Mouse (Mus musculus) liver, embryonic 13.5 days (tissue): Measurements from ENCODE around the gene Ppm1b. TPM values are rescaled to one million over a fixed set of nuclear protein-coding genes. Genes with fewer than 3 reads are reported as not detected.
A peak's percentile ranks its signal among the peaks of the same experiment; 100 is the strongest.

ENCODE experiments used
- ATAC-seq: fragments of 200-750 bp; cut with Nextera tagmentation; 2 replicates; pipeline ENCODE4 v1.8.0; 2017; ENCODE audit warnings: low read depth, mild to moderate bottlenecking, moderate number of reproducible peaks, moderate library complexity
- DNase-seq: peaks from one replicate; pipeline ENCODE4 v3.0.0; 2022
- H3K27ac ChIP-seq: fragments of 300-500 bp; sonication (generic); 2 replicates; pipeline ENCODE4 v1.5.1; 2015; ENCODE audit warnings: moderate library complexity, mild to moderate bottlenecking, inconsistent platforms
- H3K27me3 ChIP-seq: fragments of 300-500 bp; sonication (generic); 2 replicates; pipeline ENCODE4 v1.6.1; 2015; ENCODE audit warnings: mild to moderate bottlenecking, inconsistent platforms
- H3K36me3 ChIP-seq: fragments of 300-500 bp; sonication (generic); 2 replicates; pipeline ENCODE4 v1.6.1; 2015; ENCODE audit warnings: mild to moderate bottlenecking, inconsistent platforms
- H3K4me1 ChIP-seq: fragments of 300-500 bp; sonication (generic); replicated peaks from 2 replicates; pipeline ENCODE4 v1.6.1; 2015; ENCODE audit warnings: inconsistent platforms
- H3K4me2 ChIP-seq: fragments of 300-500 bp; sonication (generic); 2 replicates; pipeline ENCODE4 v1.6.1; 2015; ENCODE audit warnings: inconsistent platforms, mild to moderate bottlenecking, moderate library complexity
- H3K4me3 ChIP-seq: fragments of 300-500 bp; sonication (generic); replicated peaks from 2 replicates; pipeline ENCODE4 v1.5.1; 2015; ENCODE audit warnings: mild to moderate bottlenecking, inconsistent platforms
- H3K9ac ChIP-seq: fragments of 300-500 bp; sonication (generic); 2 replicates; pipeline ENCODE4 v1.6.1; 2015; ENCODE audit warnings: mild to moderate bottlenecking, inconsistent platforms
- H3K9me3 ChIP-seq: fragments of 300-500 bp; sonication (generic); replicated peaks from 2 replicates; pipeline ENCODE4 v1.6.1; 2016; ENCODE audit warnings: inconsistent platforms
- WGBS: fragments of 180-500 bp; shearing (Covaris S2); methylation state at CpG from one replicate; pipeline ENCODE4 v1.1.7; 2015; ENCODE audit not compliant: insufficient replicate concordance; 5-methylcytosine and 5-hydroxymethylcytosine counted together
- polyA plus RNA-seq: library from polyadenylated mRNA; unstranded; fragments of >200 nt; fragmentation: Nextera tagmentation; extraction: Ambion mirVana; gene quantifications from 2 replicates; pipeline ENCODE4 v1.2.1, GENCODE M21; 2015

Gene Ppm1b
- polyA plus RNA-seq, 1 experiment from 2014 or later, result 47.2 TPM

DNA sequence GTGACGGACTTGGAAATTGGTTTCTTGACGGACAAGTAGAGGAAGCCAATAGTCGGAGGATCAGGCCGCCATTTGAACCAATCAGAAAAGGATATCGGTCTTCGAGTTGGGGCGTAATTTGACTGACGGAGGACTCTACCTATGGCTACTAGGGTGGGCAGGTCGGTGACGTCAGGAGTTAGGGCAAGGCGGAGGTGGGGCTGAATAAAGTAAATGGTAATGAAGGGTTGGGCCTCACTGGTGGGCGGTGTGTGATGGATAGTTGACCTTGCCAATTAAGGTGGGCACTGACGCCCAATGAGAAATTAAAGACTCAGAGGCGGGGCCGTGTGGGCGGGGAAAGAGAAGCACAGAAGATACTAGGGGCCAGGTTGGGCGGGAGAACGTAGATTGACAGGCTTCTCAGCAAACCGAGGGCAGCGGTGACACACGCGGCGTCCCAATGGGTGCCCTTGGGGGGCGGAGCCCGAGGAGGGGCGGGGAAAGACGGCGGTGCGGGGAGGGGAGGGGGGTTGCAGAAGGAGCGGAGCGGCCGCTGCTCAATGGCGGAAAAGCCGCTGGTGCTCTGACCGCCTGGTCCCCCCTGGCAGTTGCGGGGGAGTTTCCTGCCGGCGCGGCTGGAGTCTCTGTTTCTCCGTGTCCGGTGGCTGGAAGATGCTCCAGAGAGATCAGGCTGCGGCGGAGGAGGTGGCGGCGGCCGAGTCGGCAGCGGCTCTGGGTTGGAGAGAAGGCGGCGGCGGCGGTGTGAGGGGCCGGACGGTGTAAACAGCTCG lies 1.1 kb downstream of the Ppm1b start:
- DNase-seq (peak; percentile 100), ATAC-seq (peak; percentile 95)
- H3K4me3 ChIP-seq, result peak overlapping the region; percentile 94
- no peaks in the 10 kb centered on the region for H3K36me3 ChIP-seq
- H3K9ac ChIP-seq, result peak overlapping the region; percentile 100
- WGBS, result under 1% methylated on average over 52 of the region's 55 CpGs
- peak overlapping the region; percentile 82 for H3K4me2 ChIP-seq
- H3K27me3 ChIP-seq, result no peaks in the 10 kb centered on the region
- no peaks in the 10 kb centered on the region for H3K9me3 ChIP-seq
- H3K27ac ChIP-seq, result peak overlapping the region; percentile 96
- H3K4me1 ChIP-seq, result peaks cover 46% of the 10 kb centered on the region

GRCm38 (mm10) chr17:84958411-84958911 lies 1.9 kb downstream of the Ppm1b start:
- peak overlapping the region; percentile 95 for H3K27ac ChIP-seq
- H3K27me3 ChIP-seq, result no peaks in the 10 kb centered on the region
- peak overlapping the region; percentile 69 for H3K4me2 ChIP-seq
- DNase-seq (no peak), ATAC-seq (no peak)
- H3K36me3 ChIP-seq, result no peaks in the 10 kb centered on the region
- H3K9ac ChIP-seq, result peak overlapping the region; percentile 100
- H3K4me1 ChIP-seq, result peaks cover 48% of the 10 kb centered on the region
- no peaks in the 10 kb centered on the region for H3K9me3 ChIP-seq
- WGBS, result under 1% methylated on average over 52 of the region's 52 CpGs
- H3K4me3 ChIP-seq, result peak overlapping the region; percentile 94

- H3K36me3 ChIP-seq, result no peaks in the 10 kb centered on the region
- H3K4me1 ChIP-seq, result peaks cover 51% of the 10 kb centered on the region
- peak overlapping the region; percentile 69 for H3K4me2 ChIP-seq
- H3K9ac ChIP-seq, result peak overlapping the region; percentile 100
- no peaks in the 10 kb centered on the region for H3K27me3 ChIP-seq
- WGBS, result 20% methylated on average over 6 of the region's 6 CpGs
- peak overlapping the region; percentile 94 for H3K4me3 ChIP-seq
- no peak for ATAC-seq
- peak overlapping the region; percentile 39; the same call in 1 of the 2 replicates for H3K27ac ChIP-seq
- no peak for DNase-seq
- no peaks in the 10 kb centered on the region for H3K9me3 ChIP-seq
These were observed 2.6 kb downstream of the Ppm1b start for GRCm38 (mm10) chr17:84958986-84959664.

DNA sequence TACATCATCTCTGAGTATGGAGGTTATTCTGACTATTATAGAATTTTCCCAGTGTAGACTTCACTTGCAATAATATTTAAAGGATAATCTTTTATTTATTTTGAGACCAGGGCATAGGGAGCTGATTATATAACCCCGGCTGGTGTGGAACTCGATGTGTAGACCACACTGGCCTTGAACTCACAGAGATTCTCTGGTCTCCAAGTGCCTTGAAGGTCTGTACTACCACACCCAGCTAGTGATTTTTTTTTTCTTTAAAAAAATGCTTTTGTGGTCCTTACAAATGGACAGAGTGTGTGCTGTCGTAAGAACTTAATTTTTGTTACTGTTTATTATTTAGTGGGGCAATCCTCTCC lies 3.1 kb downstream of the Ppm1b start:
- Histone ChIP-seq H3K4me1 (peaks cover 51% of the 10 kb centered on the region), H3K27ac (0 out of 2 replicates have a peak overlapping the region, but pooled peaks have one; percentile 20)

DNA sequence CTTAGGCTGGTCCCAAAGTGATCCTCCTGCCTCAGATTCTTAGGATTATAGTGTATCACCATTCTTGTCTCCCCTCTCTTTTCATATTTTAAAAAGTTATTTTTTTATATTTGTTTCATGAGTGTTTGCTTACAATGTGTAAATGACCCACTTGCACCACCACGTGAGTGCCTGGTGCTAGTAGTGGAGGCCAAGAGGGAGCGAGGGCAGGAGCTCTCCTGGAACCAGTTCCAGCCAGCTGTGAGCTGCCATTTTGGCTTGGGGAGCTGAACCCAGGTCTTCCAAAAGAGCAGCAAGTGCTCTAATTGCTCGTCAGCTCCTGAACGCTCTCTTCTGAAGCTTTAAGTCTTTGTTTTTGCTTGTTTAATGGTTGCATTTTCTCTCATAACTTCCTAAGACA lies 3.6 kb downstream of the Ppm1b start:
- Histone ChIP-seq H3K4me1 (peaks cover 54% of the 10 kb centered on the region), H3K27ac (peak overlapping the region; percentile 20; the same call in 1 of the 2 replicates), H3K4me3 (peak overlapping the region; percentile 94), H3K9ac (peak overlapping the region; percentile 100), H3K4me2 (peak overlapping the region; percentile 69), H3K36me3 (peaks cover 5% of the 10 kb centered on the region), H3K27me3 (no peaks in the 10 kb centered on the region), H3K9me3 (no peaks in the 10 kb centered on the region)
- 61% methylated on average over 4 of the region's 4 CpGs for WGBS
- DNase-seq (no peak), ATAC-seq (no peak)

More for the DNA sequence above, 3.1 kb downstream of the Ppm1b start:
- no peak for DNase-seq
- H3K9ac ChIP-seq, result peak overlapping the region; percentile 100
- WGBS, result 57% methylated on average over 3 of the region's 3 CpGs
- H3K4me2 ChIP-seq, result peak overlapping the region; percentile 69
- no peak for ATAC-seq
- no peaks in the 10 kb centered on the region for H3K27me3 ChIP-seq
- peak overlapping the region; percentile 94 for H3K4me3 ChIP-seq
- H3K9me3 ChIP-seq, result no peaks in the 10 kb centered on the region
- peaks cover under 1% of the 10 kb centered on the region; the same call in 1 of the 2 replicates for H3K36me3 ChIP-seq

GRCm38 (mm10) chr17:84962046-84962445 lies 5.5 kb downstream of the Ppm1b start:
- no peak overlapping the region for H3K4me2 ChIP-seq
- H3K4me3 ChIP-seq, result no peak overlapping the region
- ATAC-seq (no peak), DNase-seq (no peak)
- no peaks in the 10 kb centered on the region for H3K27me3 ChIP-seq
- H3K9me3 ChIP-seq, result no peaks in the 10 kb centered on the region
- no peak overlapping the region for H3K9ac ChIP-seq
- WGBS, result 65% methylated on average over 4 of the region's 4 CpGs
- peaks cover 15% of the 10 kb centered on the region for H3K36me3 ChIP-seq
- peaks cover 45% of the 10 kb centered on the region for H3K4me1 ChIP-seq
- no peak overlapping the region for H3K27ac ChIP-seq

- 69% methylated on average over 6 of the region's 6 CpGs for WGBS
- Histone ChIP-seq H3K4me1 (peaks cover 55% of the 10 kb centered on the region), H3K36me3 (peaks cover 16% of the 10 kb centered on the region), H3K4me3 (no peak overlapping the region), H3K9ac (no peak overlapping the region), H3K27me3 (no peaks in the 10 kb centered on the region), H3K4me2 (no peak overlapping the region), H3K9me3 (no peaks in the 10 kb centered on the region), H3K27ac (no peak overlapping the region)
- no peak for ATAC-seq
- no peak for DNase-seq
These were observed 7.1 kb downstream of the Ppm1b start for GRCm38 (mm10) chr17:84963651-84964050.

- Histone ChIP-seq H3K4me2 (no peak overlapping the region), H3K36me3 (peaks cover 28% of the 10 kb centered on the region), H3K4me3 (no peak overlapping the region), H3K27ac (no peak overlapping the region), H3K9me3 (no peaks in the 10 kb centered on the region), H3K27me3 (no peaks in the 10 kb centered on the region), H3K4me1 (peaks cover 51% of the 10 kb centered on the region), H3K9ac (no peak overlapping the region)
- WGBS, result 85% methylated on average over 1 of the region's 1 CpGs
- ATAC-seq, result no peak
- no peak for DNase-seq
These were observed 9.7 kb downstream of the Ppm1b start for GRCm38 (mm10) chr17:84966231-84966630.

DNA sequence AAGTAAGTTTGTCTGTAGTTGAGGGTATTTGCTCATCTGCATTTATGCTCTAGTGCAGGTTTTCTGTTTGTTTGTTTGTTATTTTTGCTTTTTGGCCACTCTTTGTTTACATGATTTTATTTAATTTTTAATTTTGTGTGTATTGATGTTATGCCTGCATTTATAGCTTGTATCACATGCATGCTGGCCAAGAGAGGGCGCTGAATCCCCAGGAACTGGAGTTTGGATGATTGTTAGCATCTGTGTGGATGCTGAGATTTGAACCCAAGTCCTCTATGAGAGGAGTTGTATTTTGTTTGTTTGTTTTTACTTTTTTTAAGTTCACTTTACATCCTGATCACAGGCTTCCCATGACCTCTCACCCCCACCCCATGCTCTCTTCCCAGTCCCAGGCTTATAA lies 10.5 kb downstream of the Ppm1b start:
- no peaks in the 10 kb centered on the region for H3K9me3 ChIP-seq
- H3K4me1 ChIP-seq, result peaks cover 48% of the 10 kb centered on the region
- H3K27ac ChIP-seq, result no peak overlapping the region
- DNase-seq (no peak), ATAC-seq (no peak)
- 52% methylated on average over 1 of the region's 1 CpGs for WGBS
- no peaks in the 10 kb centered on the region for H3K27me3 ChIP-seq
- peaks cover 28% of the 10 kb centered on the region for H3K36me3 ChIP-seq
- no peak overlapping the region for H3K4me2 ChIP-seq
- H3K9ac ChIP-seq, result no peak overlapping the region
- no peak overlapping the region for H3K4me3 ChIP-seq

- no peaks in the 10 kb centered on the region for H3K27me3 ChIP-seq
- no peak overlapping the region for H3K9ac ChIP-seq
- no peak overlapping the region for H3K4me3 ChIP-seq
- no peak overlapping the region for H3K27ac ChIP-seq
- no peak overlapping the region for H3K4me2 ChIP-seq
- ATAC-seq, result no peak
- peaks cover 36% of the 10 kb centered on the region for H3K4me1 ChIP-seq
- DNase-seq, result no peak
- 86% methylated on average over 8 of the region's 8 CpGs for WGBS
- peaks cover 25% of the 10 kb centered on the region for H3K36me3 ChIP-seq
- no peaks in the 10 kb centered on the region for H3K9me3 ChIP-seq
These were observed 13.4 kb downstream of the Ppm1b start for GRCm38 (mm10) chr17:84969916-84970315.

DNA sequence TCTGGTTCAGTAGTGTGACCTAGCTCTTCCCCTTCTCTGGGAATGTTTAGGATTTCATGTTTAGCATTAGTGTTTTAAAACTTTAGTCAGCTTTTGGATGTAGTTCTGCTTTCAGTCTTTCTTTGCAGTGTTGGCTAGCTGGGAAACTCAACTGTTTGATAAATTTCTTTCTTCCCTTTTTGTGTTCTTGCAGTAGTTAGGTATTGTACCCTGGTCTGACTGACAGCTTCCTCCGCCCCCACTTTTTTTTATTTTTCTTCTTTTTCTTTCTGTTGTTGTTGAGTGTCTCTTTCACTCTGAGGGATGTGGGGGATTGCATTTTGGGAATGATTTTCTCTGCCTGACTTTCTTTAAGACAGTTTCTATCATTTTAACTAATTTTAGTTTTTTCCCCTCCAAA lies 25.2 kb downstream of the Ppm1b start:
- Histone ChIP-seq H3K4me2 (no peak overlapping the region), H3K9ac (no peak overlapping the region), H3K27ac (no peak overlapping the region), H3K36me3 (peaks cover 31% of the 10 kb centered on the region), H3K9me3 (no peaks in the 10 kb centered on the region; the same call in 1 of the 2 replicates), H3K4me1 (peaks cover 40% of the 10 kb centered on the region), H3K4me3 (no peak overlapping the region), H3K27me3 (no peaks in the 10 kb centered on the region)
- WGBS, result 68% methylated on average over 1 of the region's 1 CpGs
- DNase-seq (no peak), ATAC-seq (no peak)
